Mouse (Mus musculus) layer of hippocampus, postnatal 36 days (tissue): ENCODE measurements at regions not wholly inside any gene's neighbourhood (a gene's known extent, or its start where the extent isn't known, plus 50 kb on each side); places are given as distances from the start of the nearest gene placed in this dataset.

Experiments
- DNase-seq, 2 experiments: peaks; one replicate each; pipeline ENCODE4 v3.0.0; 2022

GRCm38 (mm10) chr1:18384079-18384478 is 119.1 kb upstream of the Defb41 start:
- DNase-seq, result no peak

GRCm38 (mm10) chr1:18359951-18360731 is 95.2 kb upstream of the Defb41 start:
- DNase-seq, result no peak

GRCm38 (mm10) chr1:18338871-18339270 is 73.9 kb upstream of the Defb41 start:
- no peak for DNase-seq
